Mouse (Mus musculus) stomach, postnatal 0 days (tissue): ENCODE measurements around the gene Coro2b. TPM values are rescaled to one million over a fixed set of nuclear protein-coding genes. Genes with fewer than 3 reads are reported as not detected.

Experiments used
- ATAC-seq: fragments of 200-750 bp; cut with Nextera tagmentation; 2 replicates; pipeline ENCODE4 v1.8.0; 2017; ENCODE audit not compliant: low FRiP score, low TSS enrichment
- DNase-seq: peaks from one replicate; pipeline ENCODE4 v3.0.0-alpha.2; 2016; ENCODE audit warnings: low spot score
- H3K27ac ChIP-seq: fragments of 300-500 bp; sonication (generic); replicated peaks from 2 replicates; pipeline ENCODE4 v1.5.1; 2014; ENCODE audit warnings: mild to moderate bottlenecking, control low read depth
- H3K27me3 ChIP-seq: fragments of 300-500 bp; sonication (generic); 2 replicates; pipeline ENCODE4 v1.6.1; 2014; ENCODE audit warnings: low read length; ENCODE audit not compliant: control insufficient read depth, insufficient read depth
- H3K36me3 ChIP-seq: fragments of 300-500 bp; sonication (generic); 2 replicates; pipeline ENCODE4 v1.6.1; 2014; ENCODE audit warnings: low read length, mixed read lengths; ENCODE audit not compliant: control insufficient read depth, insufficient read depth
- H3K4me1 ChIP-seq: fragments of 300-500 bp; sonication (generic); replicated peaks from 2 replicates; pipeline ENCODE4 v1.6.1; 2014; ENCODE audit warnings: antibody characterized with exemption; ENCODE audit not compliant: control insufficient read depth, insufficient read depth
- H3K4me2 ChIP-seq: fragments of 300-500 bp; sonication (generic); replicated peaks from 2 replicates; pipeline ENCODE4 v1.6.1; 2014; ENCODE audit warnings: low read depth, mild to moderate bottlenecking, control low read depth, moderate library complexity
- H3K4me3 ChIP-seq: fragments of 300-500 bp; sonication (generic); 2 replicates; pipeline ENCODE4 v1.5.1; 2014; ENCODE audit warnings: low read depth, low read length, control low read depth
- H3K9ac ChIP-seq: fragments of 300-500 bp; sonication (generic); 2 replicates; pipeline ENCODE4 v1.6.1; 2014; ENCODE audit warnings: mild to moderate bottlenecking, low read length, control low read depth, mixed read lengths
- H3K9me3 ChIP-seq: fragments of 300-500 bp; sonication (generic); 2 replicates; pipeline ENCODE4 v1.6.1; 2016; ENCODE audit warnings: low read length; ENCODE audit not compliant: control insufficient read depth
- CTCF ChIP-seq: IDR thresholded peaks from 2 replicates; pipeline ENCODE4 v1.5.1; 2016; ENCODE audit warnings: antibody characterized with exemption, low read depth, mild to moderate bottlenecking, moderate library complexity
- EP300 ChIP-seq: optimal IDR thresholded peaks from 2 replicates; pipeline ENCODE3; 2016; ENCODE audit warnings: antibody characterized with exemption
- WGBS: fragments of 180-500 bp; shearing (Covaris S2); extraction: QIAGEN DNeasy Blood & Tissue Kit; methylation state at CpG from one replicate; pipeline ENCODE4 v1.1.7; 2014; 5-methylcytosine and 5-hydroxymethylcytosine counted together
- polyA plus RNA-seq: library from polyadenylated mRNA; unstranded; fragments of >200 nt; fragmentation: Nextera tagmentation; extraction: Ambion mirVana; gene quantifications from 2 replicates; pipeline ENCODE4 v1.2.1, GENCODE M21; 2015

Gene Coro2b
- polyA plus RNA-seq, 1 experiment from 2014 or later: 4.9 TPM

- ATAC-seq (no peak), DNase-seq (peak; percentile 79)
- no peaks in the 10 kb centered on the region for H3K4me1 ChIP-seq
- no peak overlapping the region for H3K4me2 ChIP-seq
- H3K4me3 ChIP-seq: no peak overlapping the region
- H3K27ac ChIP-seq: no peak overlapping the region
- 38% methylated on average over 7 of the region's 7 CpGs for WGBS
- no peak overlapping the region for H3K9ac ChIP-seq
- no peaks in the 10 kb centered on the region for H3K36me3 ChIP-seq
- H3K9me3 ChIP-seq: no peaks in the 10 kb centered on the region
- TF ChIP-seq CTCF (peak; percentile 84), EP300 (no peak)
- no peaks in the 10 kb centered on the region for H3K27me3 ChIP-seq
These were observed 16.6 kb upstream of the Coro2b start for GRCm38 (mm10) chr9:62553366-62553940.

GRCm38 (mm10) chr9:62551531-62551930 is 14.7 kb upstream of the Coro2b start:
- no peak overlapping the region for H3K27ac ChIP-seq
- ATAC-seq: no peak
- H3K9ac ChIP-seq: no peak overlapping the region
- H3K36me3 ChIP-seq: no peaks in the 10 kb centered on the region
- no peak overlapping the region for H3K4me2 ChIP-seq
- no peaks in the 10 kb centered on the region for H3K9me3 ChIP-seq
- TF ChIP-seq CTCF (no peak), EP300 (no peak)
- H3K27me3 ChIP-seq: no peaks in the 10 kb centered on the region
- no peak overlapping the region for H3K4me3 ChIP-seq
- no peaks in the 10 kb centered on the region for H3K4me1 ChIP-seq
- no peak for DNase-seq
- 98% methylated on average over 3 of the region's 3 CpGs for WGBS

GRCm38 (mm10) chr9:62550661-62551093 is 13.8 kb upstream of the Coro2b start:
- ATAC-seq: peak; percentile 75
- Histone ChIP-seq H3K9me3 (no peaks in the 10 kb centered on the region), H3K27ac (no peak overlapping the region), H3K4me3 (no peak overlapping the region), H3K4me1 (no peaks in the 10 kb centered on the region), H3K27me3 (no peaks in the 10 kb centered on the region), H3K4me2 (no peak overlapping the region), H3K9ac (no peak overlapping the region), H3K36me3 (no peaks in the 10 kb centered on the region)
- 50% methylated on average over 11 of the region's 11 CpGs for WGBS
- DNase-seq: peak; percentile 88
- TF ChIP-seq CTCF (peak; percentile 86), EP300 (no peak)

- Histone ChIP-seq H3K27me3 (no peaks in the 10 kb centered on the region), H3K4me1 (no peaks in the 10 kb centered on the region), H3K9ac (no peak overlapping the region), H3K9me3 (no peaks in the 10 kb centered on the region), H3K36me3 (no peaks in the 10 kb centered on the region), H3K27ac (no peak overlapping the region), H3K4me3 (no peak overlapping the region), H3K4me2 (no peak overlapping the region)
- DNase-seq (peak; percentile 90), ATAC-seq (peak; percentile 35; the same call in 1 of the 2 replicates)
- TF ChIP-seq EP300: no peak
- TF ChIP-seq CTCF: peak; percentile 98
- WGBS: 5% methylated on average over 8 of the region's 8 CpGs
These were observed 13.0 kb upstream of the Coro2b start for GRCm38 (mm10) chr9:62549809-62550208.

- Histone ChIP-seq H3K4me1 (no peaks in the 10 kb centered on the region), H3K36me3 (no peaks in the 10 kb centered on the region), H3K27ac (no peak overlapping the region), H3K4me3 (no peak overlapping the region), H3K9ac (no peak overlapping the region), H3K4me2 (no peak overlapping the region), H3K27me3 (no peaks in the 10 kb centered on the region), H3K9me3 (no peaks in the 10 kb centered on the region)
- WGBS: 72% methylated on average over 3 of the region's 3 CpGs
- no peak for DNase-seq
- TF ChIP-seq EP300 (no peak), CTCF (no peak)
- no peak for ATAC-seq
These were observed 10.6 kb upstream of the Coro2b start for GRCm38 (mm10) chr9:62547476-62547875.

GRCm38 (mm10) chr9:62544856-62545255 is 8.0 kb upstream of the Coro2b start:
- Histone ChIP-seq H3K9me3 (no peaks in the 10 kb centered on the region), H3K9ac (no peak overlapping the region), H3K4me1 (no peaks in the 10 kb centered on the region), H3K27ac (no peak overlapping the region), H3K36me3 (no peaks in the 10 kb centered on the region), H3K4me2 (no peak overlapping the region), H3K27me3 (no peaks in the 10 kb centered on the region), H3K4me3 (no peak overlapping the region)
- no peak for DNase-seq
- no peak for ATAC-seq
- 70% methylated on average over 10 of the region's 10 CpGs for WGBS
- TF ChIP-seq EP300 (no peak), CTCF (no peak)
